Mouse (Mus musculus): ENCODE results near the gene Klhl40. TPM values are rescaled to one million over a fixed set of nuclear protein-coding genes. Genes with fewer than 3 reads are reported as not detected.

Klhl40 gene
- total RNA-seq (2021): 1 to 10 TPM; 4.9 to 5.5 TPM

- intact Hi-C loops (cut with DNase I): loop anchor here (1.0 to 5.0 kb wide), 3 partner anchors 17 to 110 kb away; no protein-coding TSS in a partner anchor
- DNase-seq (ENCODE audit: low spot score in 2 of 2): peak; percentile 65 to 83
These were observed at the start of gene Klhl40 for GRCm38 (mm10) chr9:121777484-121778065. Gene Klhl40, plus strand, starts transcription at chr9:121777607.

- intact Hi-C loops (cut with DNase I): no loop called here
- DNase-seq (ENCODE audit: low spot score in 2 of 2): peak in 1 of 2 experiments; percentile 54
These were observed 36.9 kb upstream of the Klhl40 start for GRCm38 (mm10) chr9:121740490-121740889.

- intact Hi-C loops (cut with DNase I): no loop called here
- no peak for DNase-seq (ENCODE audit: low spot score in 2 of 2)
These were observed 36.2 kb upstream of the Klhl40 start for GRCm38 (mm10) chr9:121741168-121741567.

GRCm38 (mm10) chr9:121744051-121744450, 33.4 kb upstream of the Klhl40 start:
- intact Hi-C loops (cut with DNase I): no loop called here

GRCm38 (mm10) chr9:121752774-121753173, 24.6 kb upstream of the Klhl40 start:
- intact Hi-C loops (cut with DNase I): no loop called here
- peak in 1 of 2 experiments; percentile 85 for DNase-seq (ENCODE audit: low spot score in 2 of 2)

More at GRCm38 (mm10) chr9:121744051-121744450, 33.4 kb upstream of the Klhl40 start:
- no peak for DNase-seq (ENCODE audit: low spot score in 2 of 2)

- DNase-seq (ENCODE audit: low spot score in 2 of 2): no peak
- intact Hi-C loops (cut with DNase I): no loop called here
These were observed 22.8 kb upstream of the Klhl40 start for GRCm38 (mm10) chr9:121754624-121755023.

GRCm38 (mm10) chr9:121756785-121757184, 20.6 kb upstream of the Klhl40 start:
- no peak for DNase-seq (ENCODE audit: low spot score in 2 of 2)
- intact Hi-C loops (cut with DNase I): no loop called here

- intact Hi-C loops (cut with DNase I): no loop called here
- no peak for DNase-seq (ENCODE audit: low spot score in 2 of 2)
These were observed 20.0 kb upstream of the Klhl40 start for GRCm38 (mm10) chr9:121757432-121757831.

GRCm38 (mm10) chr9:121757835-121758814, 19.3 kb upstream of the Klhl40 start:
- intact Hi-C loops (cut with DNase I): no loop called here
- no peak for DNase-seq (ENCODE audit: low spot score in 2 of 2)

- intact Hi-C loops (cut with DNase I): loop anchor here (2.0 kb wide), 2 partner anchors 17 to 67 kb away; partner anchors contain the start of gene Klhl40
- peak; percentile 71 to 79 for DNase-seq (ENCODE audit: low spot score in 2 of 2)
These were observed 18.0 kb upstream of the Klhl40 start, which contains the start of gene Zfp651 for GRCm38 (mm10) chr9:121759091-121760081. Gene Zfp651, plus strand, starts transcription at chr9:121759330.

GRCm38 (mm10) chr9:121760271-121761090, 16.9 kb upstream of the Klhl40 start:
- intact Hi-C loops (cut with DNase I): loop anchor here (2.0 kb wide), 2 partner anchors 16 to 66 kb away; partner anchors contain the start of gene Klhl40
- peak; percentile 54 to 59 for DNase-seq (ENCODE audit: low spot score in 2 of 2)

- intact Hi-C loops (cut with DNase I): loop anchor here (2.0 kb wide), 2 partner anchors 16 to 66 kb away; partner anchors contain the start of gene Klhl40
- peak in 1 of 2 experiments; percentile 52 for DNase-seq (ENCODE audit: low spot score in 2 of 2)
These were observed 16.2 kb upstream of the Klhl40 start for GRCm38 (mm10) chr9:121761091-121761665.

GRCm38 (mm10) chr9:121761787-121762186, 15.6 kb upstream of the Klhl40 start:
- intact Hi-C loops (cut with DNase I): loop anchor here (2.0 kb wide), 2 partner anchors 15 to 65 kb away; partner anchors contain the start of gene Klhl40
- DNase-seq (ENCODE audit: low spot score in 2 of 2): no peak

GRCm38 (mm10) chr9:121762248-121762647, 15.2 kb upstream of the Klhl40 start:
- intact Hi-C loops (cut with DNase I): no loop called here
- DNase-seq (ENCODE audit: low spot score in 2 of 2): no peak

- intact Hi-C loops (cut with DNase I): no loop called here
- DNase-seq (ENCODE audit: low spot score in 2 of 2): no peak
These were observed 14.6 kb upstream of the Klhl40 start for GRCm38 (mm10) chr9:121762761-121763160.

GRCm38 (mm10) chr9:121763716-121764115, 13.7 kb upstream of the Klhl40 start:
- DNase-seq (ENCODE audit: low spot score in 2 of 2): no peak
- intact Hi-C loops (cut with DNase I): no loop called here

GRCm38 (mm10) chr9:121765166-121765855, 12.1 kb upstream of the Klhl40 start:
- intact Hi-C loops (cut with DNase I): no loop called here
- DNase-seq (ENCODE audit: low spot score in 2 of 2): no peak
